Mouse (Mus musculus) cerebellum, adult (tissue): ENCODE measurements around the gene Plce1.

Experiments used
- ATAC-seq: cut with Nextera tagmentation; 2 replicates; pipeline ENCODE4 v1.9.2; 2017; ENCODE audit warnings: mild to moderate bottlenecking, moderate library complexity, mixed read lengths; ENCODE audit not compliant: insufficient number of reproducible peaks, low FRiP score, low TSS enrichment

Gene Plce1

GRCm38 (mm10) chr19:38578554-38579146 is 97.7 kb downstream of the Plce1 start:
- ATAC-seq = no peak

- ATAC-seq = no peak
Observed at GRCm38 (mm10) chr19:38582861-38583260, 102.0 kb downstream of the Plce1 start.

GRCm38 (mm10) chr19:38587559-38587958 is 106.7 kb downstream of the Plce1 start:
- no peak for ATAC-seq

GRCm38 (mm10) chr19:38589466-38589865 is 108.6 kb downstream of the Plce1 start:
- no peak for ATAC-seq

- no peak for ATAC-seq
Observed at GRCm38 (mm10) chr19:38589941-38590340, 109.0 kb downstream of the Plce1 start.

GRCm38 (mm10) chr19:38592566-38593224 is 111.8 kb downstream of the Plce1 start:
- ATAC-seq = no peak

GRCm38 (mm10) chr19:38593225-38593897 is 112.5 kb downstream of the Plce1 start:
- no peak for ATAC-seq

- ATAC-seq = no peak
Observed at GRCm38 (mm10) chr19:38596096-38596495, 115.2 kb downstream of the Plce1 start.

GRCm38 (mm10) chr19:38597392-38597791 is 116.5 kb downstream of the Plce1 start:
- no peak for ATAC-seq

GRCm38 (mm10) chr19:38599001-38599400 is 118.1 kb downstream of the Plce1 start:
- ATAC-seq = no peak

GRCm38 (mm10) chr19:38601127-38601526 is 120.2 kb downstream of the Plce1 start:
- no peak for ATAC-seq

GRCm38 (mm10) chr19:38602811-38603210 is 121.9 kb downstream of the Plce1 start:
- ATAC-seq = no peak; the same call in 1 of the 2 replicates

- ATAC-seq = no peak
Observed at GRCm38 (mm10) chr19:38607236-38607635, 126.3 kb downstream of the Plce1 start.

GRCm38 (mm10) chr19:38608951-38609654 is 128.2 kb downstream of the Plce1 start:
- no peak for ATAC-seq

GRCm38 (mm10) chr19:38610291-38610690 is 129.4 kb downstream of the Plce1 start:
- no peak for ATAC-seq

GRCm38 (mm10) chr19:38610809-38611208 is 129.9 kb downstream of the Plce1 start:
- no peak for ATAC-seq

- ATAC-seq = no peak
Observed at GRCm38 (mm10) chr19:38614067-38614675, 133.3 kb downstream of the Plce1 start.

- ATAC-seq = no peak
Observed at GRCm38 (mm10) chr19:38615356-38615755, 134.4 kb downstream of the Plce1 start.

- ATAC-seq = no peak
Observed at GRCm38 (mm10) chr19:38620134-38620533, 139.2 kb downstream of the Plce1 start.

GRCm38 (mm10) chr19:38621546-38621945 is 140.6 kb downstream of the Plce1 start:
- ATAC-seq = no peak
